ENCODE assay signal across 12 mouse cellular contexts in the genomic region with DNA sequence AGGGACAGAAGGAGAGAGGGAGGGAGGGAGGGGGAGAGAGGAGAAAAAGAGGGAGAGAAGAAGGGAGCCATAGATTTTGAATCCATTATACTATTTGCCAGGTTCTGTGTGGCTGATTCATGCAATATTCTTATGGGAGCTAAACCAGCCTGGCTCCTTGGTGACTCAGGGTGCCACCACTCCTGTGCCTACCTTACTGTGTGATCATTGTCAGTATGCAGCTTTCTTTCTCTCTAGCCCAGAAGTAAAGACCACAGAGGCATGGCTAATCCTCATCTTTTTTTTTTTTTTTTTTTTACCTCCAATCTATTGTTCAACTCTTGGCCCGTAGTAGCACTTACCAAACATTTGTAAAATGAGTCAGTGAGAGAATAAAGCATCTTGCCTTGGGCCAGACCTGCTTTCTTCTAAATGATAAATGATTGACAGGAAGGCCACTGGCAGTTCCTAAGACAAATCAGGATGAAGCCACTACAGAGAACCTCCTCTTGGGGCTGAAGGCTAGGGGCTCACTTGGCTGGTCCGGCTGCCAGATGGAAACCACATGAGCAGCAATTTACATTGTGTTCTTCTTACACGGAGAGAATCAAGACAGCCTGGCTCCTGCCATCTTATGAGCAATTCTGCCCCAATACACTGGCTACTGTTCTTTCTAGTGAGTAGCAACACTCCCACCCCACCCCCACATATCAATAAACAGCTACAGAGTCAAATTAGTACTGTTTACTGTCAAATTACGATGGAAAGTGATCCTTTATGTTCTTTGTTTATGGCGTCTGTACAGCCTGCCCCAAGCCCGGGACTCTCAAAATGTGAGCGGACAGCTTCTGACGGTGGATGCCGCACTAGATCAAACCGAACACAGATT.
DNase-seq lines count a peak whose midpoint lies in the region; ATAC-seq lines count a peak whose summit lies in the region.
"Had no signal": no experiment of that assay in that cellular context is flagged by ENCODE, and none has a peak within 500 bp of the region (broad histone marks: within the 10 kb centered on the region; RNA-seq: fewer than 3 reads in every experiment).

No protein-coding gene starts in this region.

- ATAC-seq in lung, embryonic 16.5 days (ENCODE audit: low read depth): no peak
- ATAC-seq in embryonic facial prominence, embryonic 15.5 days (ENCODE audit: insufficient number of reproducible peaks, low FRiP score, low TSS enrichment, low read depth): no peak
- ATAC-seq in stomach, embryonic 16.5 days (ENCODE audit: insufficient read depth, low FRiP score): peak; percentile 82
- ATAC-seq in liver, embryonic 11.5 days (replicated peaks; ENCODE audit: low FRiP score): no peak
- ATAC-seq: liver, embryonic 12.5 days had no signal

- H3K9ac ChIP-seq in lung, embryonic 16.5 days (ENCODE audit: low read length): no peak overlapping the region
- no peak overlapping the region for H3K9ac ChIP-seq in embryonic facial prominence, embryonic 15.5 days
- H3K9ac ChIP-seq in stomach, embryonic 16.5 days (ENCODE audit: low read length): peak overlapping the region; percentile 26; the same call in 1 of the 2 replicates
- H3K9ac ChIP-seq in liver, embryonic 11.5 days (ENCODE audit: low read depth, low read length): no peak overlapping the region
- H3K9ac ChIP-seq: heart, embryonic 15.5 days; liver, embryonic 12.5 days had no signal

- H3K9me3 ChIP-seq in lung, embryonic 16.5 days (ENCODE audit: control insufficient read depth, low read length): no peaks in the 10 kb centered on the region
- H3K9me3 ChIP-seq in embryonic facial prominence, embryonic 15.5 days (replicated peaks): no peaks in the 10 kb centered on the region
- no peaks in the 10 kb centered on the region for H3K9me3 ChIP-seq in limb, embryonic 10.5 days (replicated peaks)
- no peaks in the 10 kb centered on the region for H3K9me3 ChIP-seq in stomach, embryonic 16.5 days (replicated peaks; ENCODE audit: control insufficient read depth, low read length)
- no peaks in the 10 kb centered on the region for H3K9me3 ChIP-seq in liver, embryonic 11.5 days (ENCODE audit: control insufficient read depth, low read length)
- H3K9me3 ChIP-seq: heart, embryonic 15.5 days; liver, embryonic 12.5 days had no signal

- H3K36me3 ChIP-seq in lung, embryonic 16.5 days (ENCODE audit: control insufficient read depth, insufficient read depth, low read length): no peaks in the 10 kb centered on the region
- H3K36me3 ChIP-seq in embryonic facial prominence, embryonic 15.5 days: no peaks in the 10 kb centered on the region
- no peaks in the 10 kb centered on the region for H3K36me3 ChIP-seq in limb, embryonic 10.5 days
- H3K36me3 ChIP-seq in stomach, embryonic 16.5 days (ENCODE audit: control insufficient read depth, insufficient read depth, low read length): no peaks in the 10 kb centered on the region
- H3K36me3 ChIP-seq in liver, embryonic 11.5 days (ENCODE audit: control insufficient read depth, insufficient read depth, low read length): no peaks in the 10 kb centered on the region
- H3K36me3 ChIP-seq: heart, embryonic 15.5 days; liver, embryonic 12.5 days had no signal

- peak overlapping the region; percentile 23; the same call in 1 of the 2 replicates for H3K4me2 ChIP-seq in lung, embryonic 16.5 days (ENCODE audit: low read depth, low read length)
- H3K4me2 ChIP-seq in embryonic facial prominence, embryonic 15.5 days (replicated peaks): peak overlapping the region; percentile 38
- H3K4me2 ChIP-seq in stomach, embryonic 16.5 days (ENCODE audit: low read depth, low read length): peak overlapping the region; percentile 42
- no peak overlapping the region for H3K4me2 ChIP-seq in liver, embryonic 11.5 days
- H3K4me2 ChIP-seq: heart, embryonic 15.5 days; liver, embryonic 12.5 days had no signal

- no peak overlapping the region for H3K27ac ChIP-seq in lung, embryonic 16.5 days (ENCODE audit: low read length)
- H3K27ac ChIP-seq in embryonic facial prominence, embryonic 15.5 days (replicated peaks): peak overlapping the region; percentile 48; the same call in 1 of the 2 replicates
- peak overlapping the region; percentile 21; the same call in 1 of the 2 replicates for H3K27ac ChIP-seq in limb, embryonic 10.5 days
- peak overlapping the region; percentile 51; the same call in 1 of the 2 replicates for H3K27ac ChIP-seq in stomach, embryonic 16.5 days (ENCODE audit: low read length)
- no peak overlapping the region for H3K27ac ChIP-seq in liver, embryonic 11.5 days (ENCODE audit: low read depth, low read length)
- H3K27ac ChIP-seq: heart, embryonic 15.5 days; liver, embryonic 12.5 days had no signal

- H3K4me1 ChIP-seq in lung, embryonic 16.5 days (replicated peaks; ENCODE audit: control insufficient read depth, insufficient read depth, low read length): no peaks in the 10 kb centered on the region; the same call in 1 of the 2 replicates
- H3K4me1 ChIP-seq in embryonic facial prominence, embryonic 15.5 days: peaks cover 10% of the 10 kb centered on the region
- H3K4me1 ChIP-seq in limb, embryonic 10.5 days: peaks cover 11% of the 10 kb centered on the region
- peaks cover 7% of the 10 kb centered on the region; the same call in 1 of the 2 replicates for H3K4me1 ChIP-seq in stomach, embryonic 16.5 days (ENCODE audit: control insufficient read depth, insufficient read depth, low read length)
- no peaks in the 10 kb centered on the region for H3K4me1 ChIP-seq in liver, embryonic 11.5 days (replicated peaks; ENCODE audit: control insufficient read depth, insufficient read depth, low read length)
- H3K4me1 ChIP-seq: heart, embryonic 15.5 days; liver, embryonic 12.5 days had no signal

- H3K27me3 ChIP-seq in lung, embryonic 16.5 days (ENCODE audit: control insufficient read depth, insufficient read depth, low read depth, low read length): no peaks in the 10 kb centered on the region
- no peaks in the 10 kb centered on the region for H3K27me3 ChIP-seq in embryonic facial prominence, embryonic 15.5 days
- 0 out of 2 replicates have a peak, but pooled peaks cover 8% of the 10 kb centered on the region for H3K27me3 ChIP-seq in limb, embryonic 10.5 days (ENCODE audit: low read depth, poor library complexity, severe bottlenecking)
- H3K27me3 ChIP-seq in stomach, embryonic 16.5 days (ENCODE audit: control insufficient read depth, insufficient read depth, low read length): no peaks in the 10 kb centered on the region
- H3K27me3 ChIP-seq in liver, embryonic 11.5 days (replicated peaks; ENCODE audit: control insufficient read depth, insufficient read depth, low read length): no peaks in the 10 kb centered on the region
- H3K27me3 ChIP-seq: heart, embryonic 15.5 days; liver, embryonic 12.5 days had no signal

- DNase-seq in lung, postnatal 10 days: no peak
- DNase-seq in limb, embryonic 10.5 days (ENCODE audit: low spot score): peak; percentile 40
- no peak for DNase-seq in liver, embryonic 11.5 days (ENCODE audit: low spot score)
- no peak for DNase-seq in urinary bladder, postnatal 25 days (ENCODE audit: low spot score)
- DNase-seq: cerebellum, adult 8-10 months; kidney, postnatal 36 days; right cerebral cortex, postnatal 4 days had no signal

- no peak overlapping the region for H3K4me3 ChIP-seq in lung, embryonic 16.5 days (ENCODE audit: low read length)
- peak overlapping the region; percentile 2; the same call in 1 of the 2 replicates for H3K4me3 ChIP-seq in embryonic facial prominence, embryonic 15.5 days (replicated peaks)
- no peak overlapping the region for H3K4me3 ChIP-seq in limb, embryonic 10.5 days
- 0 out of 2 replicates have a peak overlapping the region, but pooled peaks have one; percentile 6 for H3K4me3 ChIP-seq in stomach, embryonic 16.5 days (replicated peaks; ENCODE audit: low read length)
- H3K4me3 ChIP-seq in liver, embryonic 11.5 days (ENCODE audit: low read depth, low read length): no peak overlapping the region
- H3K4me3 ChIP-seq: heart, embryonic 15.5 days; liver, embryonic 12.5 days had no signal

- 39% methylated on average over 10 of the region's 10 CpGs for WGBS in lung, embryonic 16.5 days
- WGBS in embryonic facial prominence, embryonic 15.5 days: 21% methylated on average over 10 of the region's 10 CpGs
- 63% methylated on average over 10 of the region's 10 CpGs for WGBS in limb, embryonic 10.5 days
- WGBS in stomach, embryonic 16.5 days: 31% methylated on average over 10 of the region's 10 CpGs
- WGBS in liver, embryonic 11.5 days: 73% methylated on average over 10 of the region's 10 CpGs

Comparison
In these comparisons a context has a peak if more than half of its experiments do, and no peak if none do; other contexts are left out.
1. H3K27ac ChIP-seq: peak in embryonic facial prominence, embryonic 15.5 days (single experiment), limb, embryonic 10.5 days (single experiment) and stomach, embryonic 16.5 days (single experiment); none in lung, embryonic 16.5 days (single experiment) and liver, embryonic 11.5 days (single experiment).
2. H3K4me3 ChIP-seq: peak in embryonic facial prominence, embryonic 15.5 days (single experiment) and stomach, embryonic 16.5 days (single experiment); none in lung, embryonic 16.5 days (single experiment), limb, embryonic 10.5 days (single experiment) and liver, embryonic 11.5 days (single experiment).